Mouse (Mus musculus) erythroblast, embryonic 14.5 days (primary cell): ENCODE results near the gene Fez2. TPM values are rescaled to one million over a fixed set of nuclear protein-coding genes. Genes with fewer than 3 reads are reported as not detected.

ENCODE experiments used
- H3K27me3 ChIP-seq: 2 replicates; pipeline ENCODE4 v1.6.1; 2012; ENCODE audit warnings: inconsistent platforms; ENCODE audit not compliant: control insufficient read depth
- H3K36me3 ChIP-seq: 2 replicates; pipeline ENCODE4 v1.6.1; 2012; ENCODE audit warnings: mild to moderate bottlenecking, inconsistent platforms; ENCODE audit not compliant: control insufficient read depth
- H3K4me1 ChIP-seq: 2 replicates; pipeline ENCODE4 v1.6.1; 2012; ENCODE audit warnings: inconsistent platforms; ENCODE audit not compliant: control insufficient read depth
- H3K4me3 ChIP-seq: replicated peaks from 2 replicates; pipeline ENCODE3; 2012; ENCODE audit warnings: moderate library complexity, mild to moderate bottlenecking, inconsistent platforms
- H3K9me3 ChIP-seq: 2 replicates; pipeline ENCODE4 v1.6.1; 2012; ENCODE audit warnings: low read length, inconsistent platforms, mixed read lengths; ENCODE audit not compliant: control insufficient read depth
- GATA1 ChIP-seq: IDR thresholded peaks from 2 replicates; pipeline ENCODE4 v1.6.1; 2012; ENCODE audit warnings: low read length, inconsistent platforms, mixed read lengths
- TAL1 ChIP-seq: IDR thresholded peaks from 3 replicates; pipeline ENCODE4 v1.6.1; 2012; ENCODE audit warnings: low read length, inconsistent platforms, mixed read lengths
- polyA plus RNA-seq: library from polyadenylated mRNA; stranded (reverse); fragments of >175 nt; gene quantifications from 2 replicates; pipeline ENCODE4 v1.2.3, GENCODE M21; 2012

Gene Fez2
- polyA plus RNA-seq, 1 experiment, result 0.73 TPM

GRCm38 (mm10) chr17:78401713-78402112 is 16.2 kb downstream of the Fez2 start:
- Histone ChIP-seq H3K9me3 (no peaks in the 10 kb centered on the region), H3K36me3 (peaks cover 58% of the 10 kb centered on the region), H3K4me1 (peaks cover 22% of the 10 kb centered on the region), H3K4me3 (no peak overlapping the region), H3K27me3 (no peaks in the 10 kb centered on the region)
- TF ChIP-seq TAL1 (no peak), GATA1 (no peak)

GRCm38 (mm10) chr17:78401311-78401710 is 16.6 kb downstream of the Fez2 start:
- peaks cover 22% of the 10 kb centered on the region for H3K4me1 ChIP-seq
- peaks cover 58% of the 10 kb centered on the region for H3K36me3 ChIP-seq
- H3K27me3 ChIP-seq, result no peaks in the 10 kb centered on the region
- H3K9me3 ChIP-seq, result no peaks in the 10 kb centered on the region
- TF ChIP-seq TAL1, result no peak
- no peak for TF ChIP-seq GATA1
- H3K4me3 ChIP-seq, result no peak overlapping the region

- H3K36me3 ChIP-seq, result peaks cover 60% of the 10 kb centered on the region
- H3K4me1 ChIP-seq, result peaks cover 22% of the 10 kb centered on the region
- no peaks in the 10 kb centered on the region for H3K9me3 ChIP-seq
- TF ChIP-seq TAL1 (no peak), GATA1 (no peak)
- no peaks in the 10 kb centered on the region for H3K27me3 ChIP-seq
- peak overlapping the region; percentile 40 for H3K4me3 ChIP-seq
These were observed 17.7 kb downstream of the Fez2 start for GRCm38 (mm10) chr17:78400130-78400840.

- Histone ChIP-seq H3K27me3 (no peaks in the 10 kb centered on the region), H3K36me3 (peaks cover 5% of the 10 kb centered on the region)
- TF ChIP-seq TAL1 (no peak), GATA1 (no peak)
These were observed 25.4 kb downstream of the Fez2 start for GRCm38 (mm10) chr17:78392401-78393087.

GRCm38 (mm10) chr17:78389573-78389972 is 28.4 kb downstream of the Fez2 start:
- no peaks in the 10 kb centered on the region for H3K4me1 ChIP-seq
- H3K9me3 ChIP-seq, result no peaks in the 10 kb centered on the region
- H3K36me3 ChIP-seq, result peaks cover 4% of the 10 kb centered on the region
- no peak overlapping the region for H3K4me3 ChIP-seq
- no peaks in the 10 kb centered on the region for H3K27me3 ChIP-seq
- TF ChIP-seq TAL1 (no peak), GATA1 (no peak)

More at GRCm38 (mm10) chr17:78392401-78393087, 25.4 kb downstream of the Fez2 start:
- Histone ChIP-seq H3K9me3 (no peaks in the 10 kb centered on the region), H3K4me1 (no peaks in the 10 kb centered on the region), H3K4me3 (no peak overlapping the region)

- Histone ChIP-seq H3K27me3 (no peaks in the 10 kb centered on the region), H3K4me3 (no peak overlapping the region), H3K4me1 (no peaks in the 10 kb centered on the region), H3K9me3 (no peaks in the 10 kb centered on the region), H3K36me3 (peaks cover 11% of the 10 kb centered on the region)
- TF ChIP-seq GATA1 (no peak), TAL1 (no peak)
These were observed 29.7 kb downstream of the Fez2 start for GRCm38 (mm10) chr17:78388101-78388847.

GRCm38 (mm10) chr17:78387665-78388064 is 30.3 kb downstream of the Fez2 start:
- Histone ChIP-seq H3K27me3 (no peaks in the 10 kb centered on the region), H3K4me3 (no peak overlapping the region), H3K4me1 (no peaks in the 10 kb centered on the region), H3K9me3 (no peaks in the 10 kb centered on the region), H3K36me3 (peaks cover 15% of the 10 kb centered on the region)
- TF ChIP-seq TAL1 (no peak), GATA1 (no peak)

- TF ChIP-seq TAL1 (no peak), GATA1 (no peak)
- no peak overlapping the region for H3K4me3 ChIP-seq
- H3K36me3 ChIP-seq, result peaks cover 50% of the 10 kb centered on the region
- H3K27me3 ChIP-seq, result no peaks in the 10 kb centered on the region
- H3K4me1 ChIP-seq, result no peaks in the 10 kb centered on the region
- no peaks in the 10 kb centered on the region for H3K9me3 ChIP-seq
These were observed 35.6 kb downstream of the Fez2 start for GRCm38 (mm10) chr17:78382321-78382720.

- H3K9me3 ChIP-seq, result no peaks in the 10 kb centered on the region
- no peaks in the 10 kb centered on the region for H3K27me3 ChIP-seq
- H3K36me3 ChIP-seq, result peaks cover 53% of the 10 kb centered on the region
- no peak overlapping the region for H3K4me3 ChIP-seq
- no peak for TF ChIP-seq GATA1
- no peak for TF ChIP-seq TAL1
- H3K4me1 ChIP-seq, result no peaks in the 10 kb centered on the region
These were observed 38.2 kb downstream of the Fez2 start for GRCm38 (mm10) chr17:78379730-78380245.
